Mouse (Mus musculus) forebrain, embryonic 11.5 days (tissue): ENCODE measurements around the gene Hspa5. TPM values are rescaled to one million over a fixed set of nuclear protein-coding genes. Genes with fewer than 3 reads are reported as not detected.
"Not testable (repeated sequence)": the region's sequence is repeated elsewhere in the genome, so short reads cannot be mapped to it uniquely, and the experiment has no call there.

Experiments
- ATAC-seq: fragments of 200-750 bp; cut with Nextera tagmentation; replicated peaks from 2 replicates; pipeline ENCODE4 v1.8.0; 2017; ENCODE audit warnings: moderate TSS enrichment; ENCODE audit not compliant: low FRiP score
- DNase-seq: peaks from one replicate; pipeline ENCODE4 v3.0.0-alpha.2; 2017; ENCODE audit warnings: low spot score
- H3K27ac ChIP-seq: fragments of 300-500 bp; sonication (generic); 2 replicates; pipeline ENCODE4 v1.5.1; 2014; ENCODE audit warnings: low read depth, low read length
- H3K27me3 ChIP-seq: fragments of 300-500 bp; sonication (generic); 2 replicates; pipeline ENCODE4 v1.6.1; 2014; ENCODE audit warnings: mild to moderate bottlenecking, low read length, mixed read lengths; ENCODE audit not compliant: control insufficient read depth, insufficient read depth
- H3K36me3 ChIP-seq: fragments of 300-500 bp; sonication (generic); 2 replicates; pipeline ENCODE4 v1.6.1; 2014; ENCODE audit warnings: mild to moderate bottlenecking, low read length, moderate library complexity, mixed read lengths; ENCODE audit not compliant: control insufficient read depth, insufficient read depth
- H3K4me1 ChIP-seq: fragments of 300-500 bp; sonication (generic); replicated peaks from 2 replicates; pipeline ENCODE4 v1.6.1; 2014; ENCODE audit warnings: low read length, mixed read lengths; ENCODE audit not compliant: control insufficient read depth, insufficient read depth
- H3K4me2 ChIP-seq: fragments of 300-500 bp; sonication (generic); 2 replicates; pipeline ENCODE4 v1.6.1; 2014; ENCODE audit warnings: low read depth, mild to moderate bottlenecking, low read length, moderate library complexity, mixed read lengths; ENCODE audit not compliant: severe bottlenecking
- H3K4me3 ChIP-seq: fragments of 300-500 bp; sonication (generic); 2 replicates; pipeline ENCODE4 v1.5.1; 2014; ENCODE audit warnings: low read depth, low read length
- H3K9ac ChIP-seq: fragments of 300-500 bp; sonication (generic); 2 replicates; pipeline ENCODE4 v1.6.1; 2014; ENCODE audit warnings: low read length
- H3K9me3 ChIP-seq: fragments of 300-500 bp; sonication (generic); 2 replicates; pipeline ENCODE4 v1.6.1; 2016; ENCODE audit warnings: low read length, mixed read lengths; ENCODE audit not compliant: control insufficient read depth
- WGBS: fragments of 180-500 bp; shearing (Covaris S2); extraction: QIAGEN DNeasy Blood & Tissue Kit; methylation state at CpG from one replicate; pipeline ENCODE4 v1.1.7; 2014; 5-methylcytosine and 5-hydroxymethylcytosine counted together
- polyA plus RNA-seq: library from polyadenylated mRNA; unstranded; fragments of >200 nt; fragmentation: Nextera tagmentation; extraction: Ambion mirVana; gene quantifications from 2 replicates; pipeline ENCODE4 v1.2.1, GENCODE M21; 2014

Gene Hspa5
- polyA plus RNA-seq, 1 experiment from 2014 or later: 789 TPM

DNA sequence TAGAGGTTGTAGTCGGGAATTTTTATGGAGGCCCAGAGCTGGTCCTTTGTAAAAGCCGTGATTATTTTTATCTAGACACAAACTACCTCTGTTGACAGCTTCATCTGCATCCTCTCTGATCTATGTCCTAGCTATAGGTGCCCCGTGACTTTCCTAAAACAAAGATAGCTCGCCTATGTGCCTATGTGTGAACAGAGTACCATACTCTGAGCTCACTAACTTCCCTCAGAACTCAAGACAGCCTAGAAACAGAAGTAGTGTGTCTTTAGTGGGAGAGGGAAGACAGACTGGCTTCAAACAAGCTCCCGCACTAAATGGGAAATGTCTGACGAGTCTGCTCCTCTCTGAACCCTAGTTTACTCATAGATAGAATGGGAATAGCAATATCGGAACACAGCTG is 28.6 kb downstream of the Hspa5 start:
- H3K9me3 ChIP-seq: no peaks in the 10 kb centered on the region
- DNase-seq (no peak), ATAC-seq (no peak)
- H3K4me3 ChIP-seq: no peak overlapping the region
- WGBS: 82% methylated on average over 7 of the region's 7 CpGs
- H3K4me2 ChIP-seq: peak overlapping the region; percentile 73
- no peaks in the 10 kb centered on the region for H3K36me3 ChIP-seq
- H3K27ac ChIP-seq: no peak overlapping the region
- H3K4me1 ChIP-seq: peaks cover 6% of the 10 kb centered on the region; the same call in 1 of the 2 replicates
- H3K9ac ChIP-seq: no peak overlapping the region
- no peaks in the 10 kb centered on the region for H3K27me3 ChIP-seq

DNA sequence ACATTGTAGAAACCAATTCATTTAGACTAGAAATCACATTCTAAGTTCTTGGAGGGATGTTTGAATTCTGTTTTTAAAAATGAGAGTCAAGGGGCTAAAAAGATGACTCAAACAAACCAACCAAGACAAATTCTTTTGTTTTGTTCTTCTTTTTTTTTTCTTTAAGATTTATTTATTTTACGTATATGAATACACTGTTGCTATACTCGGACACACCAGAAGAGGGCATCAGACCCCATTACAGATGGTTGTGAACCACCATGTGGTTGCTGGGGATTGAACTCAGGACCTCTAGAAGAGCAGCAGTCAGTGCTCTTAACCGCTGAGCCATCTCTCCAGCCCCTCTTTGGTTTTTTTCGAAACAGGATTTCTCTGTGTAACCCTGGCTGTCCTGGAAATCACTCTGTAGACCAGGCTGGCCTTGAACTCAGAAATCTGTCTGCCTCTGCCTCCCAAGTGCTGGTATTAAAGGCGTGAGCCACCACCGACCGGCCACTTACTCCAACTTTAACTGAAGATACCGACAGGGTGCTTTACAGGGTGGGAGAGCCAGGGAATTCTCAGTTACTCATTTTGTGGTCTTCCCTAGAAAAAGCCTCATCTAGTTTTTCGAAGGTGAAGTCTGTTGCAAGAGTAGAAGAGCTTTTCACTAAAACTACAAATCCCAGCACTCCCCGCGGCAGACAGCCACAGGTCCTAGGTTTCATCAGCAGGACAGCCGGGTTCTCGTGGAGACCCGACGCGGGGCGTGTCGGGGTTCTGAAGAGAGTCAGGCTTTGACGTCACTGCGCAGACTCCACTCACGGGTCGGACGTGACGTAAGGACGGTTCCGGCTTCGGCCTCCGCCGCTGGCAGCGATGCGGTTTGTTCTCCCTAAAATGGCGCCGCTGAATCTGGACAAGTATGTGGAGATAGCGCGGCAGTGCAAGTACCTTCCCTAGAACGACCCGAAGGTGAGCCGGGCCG is 30.0 kb downstream of the Hspa5 start:
- Histone ChIP-seq H3K4me2 (peak overlapping the region; percentile 35), H3K9me3 (no peaks in the 10 kb centered on the region)

DNA sequence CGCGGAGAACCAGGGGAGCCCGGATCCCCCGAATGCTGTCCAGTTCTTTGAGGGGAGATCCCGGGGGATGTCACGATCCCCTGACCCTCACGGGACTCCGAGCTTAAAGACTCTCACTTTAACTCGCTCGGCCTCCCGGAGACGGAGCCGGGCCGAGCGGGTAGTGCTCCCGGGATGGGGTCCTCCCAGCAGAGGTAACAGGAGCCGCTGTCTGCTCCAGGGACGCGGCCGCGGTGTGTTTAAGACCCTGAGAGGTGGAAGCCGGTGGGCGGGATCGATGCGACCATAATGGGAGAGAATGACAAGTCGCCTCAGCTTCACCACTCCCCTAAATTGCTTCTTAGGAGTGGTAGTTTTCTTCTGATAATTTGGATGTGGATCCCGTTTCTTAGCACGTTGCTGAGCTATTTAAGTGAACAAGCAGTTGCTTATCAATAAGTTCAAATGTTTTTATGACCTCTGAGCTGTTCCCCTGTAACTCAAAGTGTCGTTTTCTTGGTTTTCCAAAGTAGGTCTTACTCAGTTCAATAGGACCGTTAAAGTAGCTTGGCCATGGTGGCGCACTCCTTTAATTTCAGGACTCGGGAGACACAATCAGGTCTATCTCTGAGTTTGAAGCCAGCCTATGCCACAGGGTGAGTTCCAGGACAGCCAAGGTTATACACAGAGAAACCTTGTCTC is 30.9 kb downstream of the Hspa5 start:
- Histone ChIP-seq H3K9ac (peak overlapping the region; percentile 72), H3K4me3 (peak overlapping the region; percentile 60), H3K27ac (peak overlapping the region; percentile 68; the same call in 1 of the 2 replicates), H3K4me2 (peak overlapping the region; percentile 53)
- H3K27me3 ChIP-seq, H3K9me3 ChIP-seq, H3K4me1 ChIP-seq, DNase-seq, H3K36me3 ChIP-seq: not testable (repeated sequence)
- under 1% methylated on average over 32 of the region's 32 CpGs for WGBS
- ATAC-seq: peak; percentile 57; the same call in 1 of the 2 replicates

More for the DNA sequence above, 30.0 kb downstream of the Hspa5 start:
- Histone ChIP-seq H3K9ac (peak overlapping the region; percentile 72), H3K27ac (peak overlapping the region; percentile 68; the same call in 1 of the 2 replicates), H3K36me3 (no peaks in the 10 kb centered on the region), H3K4me3 (peak overlapping the region; percentile 60), H3K27me3 (no peaks in the 10 kb centered on the region), H3K4me1 (peaks cover 6% of the 10 kb centered on the region; the same call in 1 of the 2 replicates)
- WGBS: 4% methylated on average over 39 of the region's 39 CpGs
- peak; percentile 96 for ATAC-seq
- peak; percentile 99 for DNase-seq

- 76% methylated on average over 3 of the region's 3 CpGs for WGBS
Observed at GRCm38 (mm10) chr2:34803746-34804145, 32.0 kb downstream of the Hspa5 start.

DNA sequence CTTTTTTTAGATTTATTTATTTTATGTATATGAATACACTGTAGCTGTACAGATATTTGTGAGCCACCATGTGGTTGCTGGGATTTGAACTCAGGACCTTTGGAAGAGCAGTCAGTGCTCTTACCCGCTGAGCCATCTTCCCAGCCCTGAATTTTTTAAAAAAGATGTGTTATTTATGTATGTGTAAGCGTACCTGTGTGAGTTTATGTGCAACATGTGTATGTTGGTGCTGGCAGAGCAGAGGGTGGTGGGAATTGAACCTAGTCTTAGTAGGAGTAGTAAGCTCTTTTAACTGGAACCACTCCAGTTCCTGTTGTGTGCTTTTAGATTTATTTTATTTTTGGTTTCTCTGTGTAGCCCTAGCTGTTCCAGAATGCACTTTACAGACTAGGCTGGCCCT is 32.4 kb downstream of the Hspa5 start:
- Histone ChIP-seq H3K4me2 (no peak overlapping the region), H3K27me3 (no peaks in the 10 kb centered on the region), H3K4me3 (no peak overlapping the region), H3K36me3 (no peaks in the 10 kb centered on the region), H3K4me1 (peaks cover 6% of the 10 kb centered on the region; the same call in 1 of the 2 replicates), H3K9ac (no peak overlapping the region), H3K9me3 (no peaks in the 10 kb centered on the region), H3K27ac (no peak overlapping the region)
- ATAC-seq (no peak), DNase-seq (no peak)
- 92% methylated on average over 2 of the region's 2 CpGs for WGBS

More at GRCm38 (mm10) chr2:34803746-34804145, 32.0 kb downstream of the Hspa5 start:
- Histone ChIP-seq H3K36me3 (no peaks in the 10 kb centered on the region), H3K9me3 (no peaks in the 10 kb centered on the region), H3K4me3 (no peak overlapping the region), H3K27me3 (no peaks in the 10 kb centered on the region), H3K9ac (no peak overlapping the region), H3K4me2 (peak overlapping the region; percentile 32; the same call in 1 of the 2 replicates), H3K4me1 (peaks cover 6% of the 10 kb centered on the region; the same call in 1 of the 2 replicates), H3K27ac (no peak overlapping the region)
- ATAC-seq (no peak), DNase-seq (no peak)

GRCm38 (mm10) chr2:34804815-34805214 is 33.0 kb downstream of the Hspa5 start:
- Histone ChIP-seq H3K9ac (no peak overlapping the region), H3K4me1 (peaks cover 6% of the 10 kb centered on the region; the same call in 1 of the 2 replicates), H3K27ac (no peak overlapping the region), H3K36me3 (no peaks in the 10 kb centered on the region), H3K27me3 (no peaks in the 10 kb centered on the region), H3K9me3 (no peaks in the 10 kb centered on the region), H3K4me3 (no peak overlapping the region), H3K4me2 (no peak overlapping the region)
- DNase-seq: no peak
- WGBS: 95% methylated on average over 1 of the region's 1 CpGs
- no peak for ATAC-seq

DNA sequence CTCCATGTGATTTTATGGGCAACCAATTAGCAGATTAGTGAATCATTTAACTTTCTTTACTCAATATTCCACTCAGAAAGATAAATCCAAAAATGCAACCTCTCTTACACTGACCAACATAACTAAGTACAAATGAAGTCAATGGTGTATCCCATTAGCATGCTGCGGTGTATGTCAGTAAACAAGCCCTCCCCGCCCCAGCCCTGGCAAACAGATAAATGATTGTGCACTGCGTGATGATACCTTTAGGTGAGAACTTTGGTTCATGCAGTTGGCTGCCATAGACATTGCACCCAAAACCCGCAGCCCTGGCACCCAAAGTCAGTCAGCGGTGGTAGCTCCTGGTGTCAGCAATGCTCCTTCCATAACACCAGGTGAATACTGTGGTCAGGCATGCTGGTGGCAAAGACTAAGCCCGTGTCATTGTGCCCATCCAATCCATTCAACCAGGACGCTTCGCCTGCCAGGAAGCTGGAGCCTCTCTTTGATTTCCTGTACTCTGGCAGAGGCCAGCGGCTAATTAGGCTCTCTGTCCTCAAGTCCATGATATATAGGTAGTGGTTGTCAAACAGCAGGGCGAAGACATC is 33.7 kb downstream of the Hspa5 start:
- DNase-seq: no peak
- H3K4me2 ChIP-seq: no peak overlapping the region
- H3K9me3 ChIP-seq: no peaks in the 10 kb centered on the region
- no peak overlapping the region for H3K9ac ChIP-seq
- H3K27ac ChIP-seq: no peak overlapping the region
- no peak for ATAC-seq
- WGBS: 93% methylated on average over 10 of the region's 10 CpGs
- peaks cover 6% of the 10 kb centered on the region; the same call in 1 of the 2 replicates for H3K4me1 ChIP-seq
- H3K36me3 ChIP-seq: no peaks in the 10 kb centered on the region
- H3K4me3 ChIP-seq: no peak overlapping the region
- H3K27me3 ChIP-seq: no peaks in the 10 kb centered on the region

- ATAC-seq (no peak), DNase-seq (no peak)
- Histone ChIP-seq H3K4me2 (no peak overlapping the region), H3K9ac (no peak overlapping the region), H3K36me3 (no peaks in the 10 kb centered on the region), H3K4me3 (no peak overlapping the region), H3K27ac (no peak overlapping the region), H3K4me1 (peaks cover 6% of the 10 kb centered on the region; the same call in 1 of the 2 replicates), H3K9me3 (no peaks in the 10 kb centered on the region), H3K27me3 (no peaks in the 10 kb centered on the region)
- WGBS: 97% methylated on average over 2 of the region's 2 CpGs
Observed at GRCm38 (mm10) chr2:34808057-34808456, 36.3 kb downstream of the Hspa5 start.
